21 mouse cellular contexts compared by ENCODE assay signal in the genomic region with DNA sequence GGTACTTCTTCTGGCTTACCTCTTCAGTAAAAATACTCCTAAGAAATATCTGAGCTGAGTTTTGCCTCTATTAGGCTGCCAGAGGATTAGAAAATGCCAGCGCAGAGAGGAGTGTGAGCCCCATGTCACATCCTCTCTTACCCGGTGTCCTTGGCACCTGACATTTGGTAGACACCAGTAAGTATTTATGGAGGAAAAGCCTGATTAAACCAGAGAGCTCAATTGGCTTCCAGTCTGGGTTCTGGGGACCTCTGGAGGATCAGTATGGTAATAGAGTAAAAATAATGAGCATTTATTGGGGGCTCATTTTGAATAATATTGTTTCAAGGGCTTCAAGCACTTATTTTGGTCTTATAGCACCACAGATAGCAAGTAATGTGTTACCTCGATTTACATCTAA. TPM values are rescaled to one million over a fixed set of nuclear protein-coding genes. Genes with fewer than 3 reads are reported as not detected.
DNase-seq lines count a peak whose midpoint lies in the region; ATAC-seq and TF ChIP-seq lines count a peak whose summit lies in the region.
"Had no signal": no experiment of that assay in that cellular context is flagged by ENCODE, and none has a peak within 500 bp of the region (broad histone marks: within the 10 kb centered on the region; RNA-seq: fewer than 3 reads in every experiment).

No protein-coding gene starts in this region.

- H3K9me3 ChIP-seq in forebrain, postnatal 0 days (ENCODE audit: low read length): no peaks in the 10 kb centered on the region
- no peaks in the 10 kb centered on the region for H3K9me3 ChIP-seq in forebrain, embryonic 14.5 days (replicated peaks; ENCODE audit: control insufficient read depth, low read length)
- no peaks in the 10 kb centered on the region for H3K9me3 ChIP-seq in heart, embryonic 10.5 days
- no peaks in the 10 kb centered on the region for H3K9me3 ChIP-seq in lung, postnatal 0 days (ENCODE audit: low read length)
- H3K9me3 ChIP-seq in stomach, postnatal 0 days (ENCODE audit: control insufficient read depth, low read length): no peaks in the 10 kb centered on the region
- H3K9me3 ChIP-seq: forebrain, embryonic 12.5 days; hindbrain, embryonic 10.5 days; kidney, embryonic 15.5 days; limb, embryonic 13.5 days; liver, embryonic 15.5 days had no signal

- H3K4me3 ChIP-seq in forebrain, postnatal 0 days (ENCODE audit: low read depth, low read length): no peak overlapping the region
- no peak overlapping the region for H3K4me3 ChIP-seq in forebrain, embryonic 14.5 days (ENCODE audit: low read depth, low read length)
- no peak overlapping the region for H3K4me3 ChIP-seq in heart, embryonic 10.5 days
- H3K4me3 ChIP-seq in lung, postnatal 0 days (ENCODE audit: low read depth, low read length): no peak overlapping the region
- no peak overlapping the region for H3K4me3 ChIP-seq in stomach, postnatal 0 days (ENCODE audit: low read depth, low read length)
- H3K4me3 ChIP-seq: forebrain, embryonic 12.5 days; hindbrain, embryonic 10.5 days; kidney, embryonic 15.5 days; limb, embryonic 13.5 days; liver, embryonic 15.5 days had no signal

- no peaks in the 10 kb centered on the region for H3K27me3 ChIP-seq in forebrain, postnatal 0 days (ENCODE audit: insufficient read depth, low read length)
- H3K27me3 ChIP-seq in forebrain, embryonic 14.5 days (replicated peaks; ENCODE audit: control insufficient read depth, insufficient read depth, low read length): no peaks in the 10 kb centered on the region
- H3K27me3 ChIP-seq in heart, embryonic 10.5 days (ENCODE audit: insufficient read depth, poor library complexity, severe bottlenecking): no peaks in the 10 kb centered on the region
- no peaks in the 10 kb centered on the region for H3K27me3 ChIP-seq in lung, postnatal 0 days (replicated peaks; ENCODE audit: insufficient read depth, low read length)
- no peaks in the 10 kb centered on the region for H3K27me3 ChIP-seq in stomach, postnatal 0 days (ENCODE audit: control insufficient read depth, insufficient read depth, low read length)
- H3K27me3 ChIP-seq: forebrain, embryonic 12.5 days; kidney, embryonic 15.5 days; limb, embryonic 13.5 days; liver, embryonic 15.5 days had no signal

- DNase-seq in forebrain, postnatal 0 days: no peak
- DNase-seq in forebrain, embryonic 14.5 days (ENCODE audit: low spot score): no peak
- DNase-seq in heart, postnatal 4 days: peak; percentile 16
- DNase-seq in heart, embryonic 10.5 days (ENCODE audit: low spot score): no peak
- DNase-seq in lung, postnatal 0 days (ENCODE audit: low spot score): no peak
- DNase-seq in lung, postnatal 10 days: no peak
- no peak for DNase-seq in stomach, postnatal 0 days (ENCODE audit: low spot score)
- no peak for DNase-seq in urinary bladder, postnatal 25 days (ENCODE audit: low spot score)
- DNase-seq: cerebellum, adult 9-11 months had no signal

- no peak overlapping the region for H3K4me2 ChIP-seq in forebrain, postnatal 0 days (ENCODE audit: low read depth)
- no peak overlapping the region for H3K4me2 ChIP-seq in forebrain, embryonic 14.5 days (ENCODE audit: low read length)
- H3K4me2 ChIP-seq in lung, postnatal 0 days (replicated peaks; ENCODE audit: low read depth, low read length): no peak overlapping the region
- no peak overlapping the region for H3K4me2 ChIP-seq in stomach, postnatal 0 days (replicated peaks; ENCODE audit: low read depth)
- H3K4me2 ChIP-seq: forebrain, embryonic 12.5 days; kidney, embryonic 15.5 days; limb, embryonic 13.5 days; liver, embryonic 15.5 days had no signal

- 0 out of 2 replicates have a peak, but pooled peaks have one; percentile 18 for TF ChIP-seq CTCF in forebrain, postnatal 0 days (IDR thresholded peaks at IDR 0.05; ENCODE audit: low read depth)
- TF ChIP-seq CTCF in lung, postnatal 0 days (IDR thresholded peaks at IDR 0.05): peak; percentile 15; the same call in 1 of the 2 replicates
- TF ChIP-seq CTCF in stomach, postnatal 0 days (IDR thresholded peaks at IDR 0.05; ENCODE audit: low read depth): peak; percentile 39

- no peak overlapping the region for H3K9ac ChIP-seq in forebrain, postnatal 0 days
- H3K9ac ChIP-seq in forebrain, embryonic 14.5 days (ENCODE audit: low read length): no peak overlapping the region
- no peak overlapping the region for H3K9ac ChIP-seq in lung, postnatal 0 days (replicated peaks; ENCODE audit: low read depth)
- H3K9ac ChIP-seq in stomach, postnatal 0 days (ENCODE audit: low read length): no peak overlapping the region
- H3K9ac ChIP-seq: forebrain, embryonic 12.5 days; kidney, embryonic 15.5 days; limb, embryonic 13.5 days; liver, embryonic 15.5 days had no signal

- H3K36me3 ChIP-seq in forebrain, postnatal 0 days (ENCODE audit: insufficient read depth): no peaks in the 10 kb centered on the region
- no peaks in the 10 kb centered on the region for H3K36me3 ChIP-seq in forebrain, embryonic 14.5 days (ENCODE audit: control insufficient read depth, insufficient read depth, low read length)
- H3K36me3 ChIP-seq in heart, embryonic 10.5 days: no peaks in the 10 kb centered on the region
- no peaks in the 10 kb centered on the region for H3K36me3 ChIP-seq in lung, postnatal 0 days (ENCODE audit: insufficient read depth, low read length)
- no peaks in the 10 kb centered on the region for H3K36me3 ChIP-seq in stomach, postnatal 0 days (ENCODE audit: control insufficient read depth, insufficient read depth, low read length)
- H3K36me3 ChIP-seq: forebrain, embryonic 12.5 days; hindbrain, embryonic 10.5 days; kidney, embryonic 15.5 days; limb, embryonic 13.5 days; liver, embryonic 15.5 days had no signal

- TF ChIP-seq EP300 in lung, postnatal 0 days (IDR thresholded peaks at IDR 0.05): no peak
- TF ChIP-seq EP300 in stomach, postnatal 0 days (optimal IDR thresholded peaks at IDR 0.05): no peak

- H3K27ac ChIP-seq in forebrain, postnatal 0 days (ENCODE audit: low read depth, low read length): no peak overlapping the region
- H3K27ac ChIP-seq in forebrain, embryonic 14.5 days (ENCODE audit: low read depth, low read length): no peak overlapping the region
- H3K27ac ChIP-seq in heart, embryonic 10.5 days: no peak overlapping the region; the same call in 1 of the 2 replicates
- H3K27ac ChIP-seq in lung, postnatal 0 days (ENCODE audit: low read length): no peak overlapping the region
- H3K27ac ChIP-seq in stomach, postnatal 0 days (replicated peaks): no peak overlapping the region
- H3K27ac ChIP-seq: forebrain, embryonic 12.5 days; hindbrain, embryonic 10.5 days; kidney, embryonic 15.5 days; limb, embryonic 13.5 days; liver, embryonic 15.5 days had no signal

- no peaks in the 10 kb centered on the region for H3K4me1 ChIP-seq in forebrain, postnatal 0 days (ENCODE audit: insufficient read depth)
- no peaks in the 10 kb centered on the region for H3K4me1 ChIP-seq in forebrain, embryonic 14.5 days (ENCODE audit: control insufficient read depth, insufficient read depth, low read length)
- peaks cover 14% of the 10 kb centered on the region for H3K4me1 ChIP-seq in heart, embryonic 10.5 days
- H3K4me1 ChIP-seq in lung, postnatal 0 days (ENCODE audit: insufficient read depth, low read depth, low read length): no peaks in the 10 kb centered on the region
- no peaks in the 10 kb centered on the region for H3K4me1 ChIP-seq in stomach, postnatal 0 days (replicated peaks; ENCODE audit: control insufficient read depth, insufficient read depth)
- H3K4me1 ChIP-seq: forebrain, embryonic 12.5 days; hindbrain, embryonic 10.5 days; kidney, embryonic 15.5 days; limb, embryonic 13.5 days; liver, embryonic 15.5 days had no signal

- ATAC-seq in forebrain, postnatal 0 days: no peak
- ATAC-seq in forebrain, embryonic 14.5 days: no peak
- no peak for ATAC-seq in lung, postnatal 0 days
- no peak for ATAC-seq in stomach, postnatal 0 days (ENCODE audit: low FRiP score, low TSS enrichment)
- ATAC-seq: activated CD4-positive, CD25-positive, alpha-beta regulatory T cell, adult 4 months; inflammation-experienced regulatory T-cells, adult 6 months; Patski had no signal

- 87% methylated on average over 3 of the region's 3 CpGs for WGBS in forebrain, postnatal 0 days
- 81% methylated on average over 3 of the region's 3 CpGs for WGBS in forebrain, embryonic 14.5 days
- WGBS in heart, embryonic 10.5 days: 74% methylated on average over 3 of the region's 3 CpGs
- WGBS in lung, postnatal 0 days: 74% methylated on average over 3 of the region's 3 CpGs
- WGBS in stomach, postnatal 0 days: 83% methylated on average over 3 of the region's 3 CpGs

RNA-seq across cellular contexts. Expression of gene Dnah3, which starts 39.6 kb away (rescaled TPM):
- total RNA-seq in forebrain, postnatal 0 days (2014; rRNA removed): 0.81 and 1.5 TPM in 2 replicates
- polyA plus RNA-seq in forebrain, postnatal 0 days (2015; fragmentation: Nextera tagmentation; extraction: Ambion mirVana): 0.15 and 0.25 TPM in 2 replicates
- 0.11 TPM in 1 of 2 replicates, not detected in the other for polyA plus RNA-seq in forebrain, embryonic 14.5 days (2014; fragmentation: Nextera tagmentation; extraction: Ambion mirVana)
- total RNA-seq in heart, postnatal 4 days (2021): under 1 TPM; 0.02 to 0.05 TPM
- polyA plus RNA-seq in heart, embryonic 10.5 days (2016; fragmentation: Nextera tagmentation; extraction: Ambion mirVana): not detected in 2 replicates
- polyA plus RNA-seq in lung, postnatal 0 days (2015; fragmentation: Nextera tagmentation; extraction: Ambion mirVana): 2.9 and 3.2 TPM in 2 replicates
- polyA plus RNA-seq in stomach, postnatal 0 days (2015; fragmentation: Nextera tagmentation; extraction: Ambion mirVana): 0.02 TPM in 1 of 2 replicates, not detected in the other
- total RNA-seq: granulocyte monocyte progenitor cell, adult 5-6 weeks; megakaryocyte-erythroid progenitor cell, adult 5-6 weeks had no signal
- polyA plus RNA-seq: C2C12; kidney, embryonic 15.5 days; limb, embryonic 13.5 days; liver, embryonic 15.5 days; neural tube, embryonic 11.5 days; Patski had no signal

RNA-seq across cellular contexts. Expression of gene Tmem159, which starts 46.7 kb away (rescaled TPM):
- total RNA-seq in forebrain, postnatal 0 days (2014; rRNA removed): 12.6 and 14.6 TPM in 2 replicates
- 12.2 and 17.4 TPM in 2 replicates for polyA plus RNA-seq in forebrain, postnatal 0 days (2015; fragmentation: Nextera tagmentation; extraction: Ambion mirVana)
- 6.8 and 7.1 TPM in 2 replicates for polyA plus RNA-seq in forebrain, embryonic 14.5 days (2014; fragmentation: Nextera tagmentation; extraction: Ambion mirVana)
- 10 to 100 TPM; 15.5 to 16.8 TPM for total RNA-seq in heart, postnatal 4 days (2021)
- 18.1 and 20.4 TPM in 2 replicates for polyA plus RNA-seq in heart, embryonic 10.5 days (2016; fragmentation: Nextera tagmentation; extraction: Ambion mirVana)
- 75.5 and 79.4 TPM in 2 replicates for polyA plus RNA-seq in lung, postnatal 0 days (2015; fragmentation: Nextera tagmentation; extraction: Ambion mirVana)
- polyA plus RNA-seq in stomach, postnatal 0 days (2015; fragmentation: Nextera tagmentation; extraction: Ambion mirVana): 31.9 and 33.9 TPM in 2 replicates
